Mouse (Mus musculus) ES-E14 (cell line): ENCODE measurements around the gene Snapc5.

Experiments used
- CHD2 ChIP-seq: IDR thresholded peaks from 2 replicates; pipeline ENCODE4 v1.6.1; 2014; ENCODE audit warnings: mild to moderate bottlenecking, low read depth, low read length, inconsistent platforms
- MAFK ChIP-seq: IDR thresholded peaks from 2 replicates; pipeline ENCODE4 v1.6.1; 2014; ENCODE audit warnings: mild to moderate bottlenecking, low read depth, low read length, inconsistent platforms; ENCODE audit not compliant: insufficient read depth
- ZNF384 ChIP-seq: IDR thresholded peaks from 2 replicates; pipeline ENCODE4 v1.6.1; 2012; ENCODE audit warnings: low read depth, low read length, inconsistent platforms

DNA sequence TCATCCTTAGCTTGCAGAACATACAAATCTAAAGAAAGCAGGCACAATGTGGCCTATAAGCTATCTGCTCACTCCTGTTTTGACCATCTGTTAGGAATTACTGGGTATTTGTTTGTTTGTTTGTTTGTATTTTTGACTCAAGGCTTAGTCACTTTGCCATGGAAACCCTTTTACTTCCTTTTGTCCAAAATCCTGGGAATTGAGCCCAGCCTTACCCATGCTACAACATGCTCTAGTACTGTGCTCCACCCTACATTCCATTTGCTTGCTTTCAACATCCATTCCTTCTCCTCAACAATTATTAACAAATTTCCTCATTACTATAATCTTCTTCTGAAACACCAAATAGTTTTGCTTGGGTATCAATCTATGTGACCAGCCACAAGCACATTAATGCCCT, 23.8 kb downstream of the Snapc5 start:
- TF ChIP-seq ZNF384 (no peak), MAFK (no peak), CHD2 (no peak)
